Mouse (Mus musculus) left cerebral cortex, adult 18-20 months (tissue): ENCODE results near the gene Sesn3. TPM values are rescaled to one million over a fixed set of nuclear protein-coding genes. Genes with fewer than 3 reads are reported as not detected.

Experiments
- DNase-seq, 2 experiments: peaks; one replicate each; pipeline ENCODE4 v3.0.0; 2021 to 2022; ENCODE audit warnings: low spot score in 2 of 2, mixed read lengths in 1 of 2
- total RNA-seq, 2 experiments: library from RNA; stranded (reverse); gene quantifications; 2 replicates each; pipeline ENCODE4 v1.2.3; 2021

The Sesn3 gene
- total RNA-seq, 2 experiments from 2014 or later: 109 to 141 TPM

DNA sequence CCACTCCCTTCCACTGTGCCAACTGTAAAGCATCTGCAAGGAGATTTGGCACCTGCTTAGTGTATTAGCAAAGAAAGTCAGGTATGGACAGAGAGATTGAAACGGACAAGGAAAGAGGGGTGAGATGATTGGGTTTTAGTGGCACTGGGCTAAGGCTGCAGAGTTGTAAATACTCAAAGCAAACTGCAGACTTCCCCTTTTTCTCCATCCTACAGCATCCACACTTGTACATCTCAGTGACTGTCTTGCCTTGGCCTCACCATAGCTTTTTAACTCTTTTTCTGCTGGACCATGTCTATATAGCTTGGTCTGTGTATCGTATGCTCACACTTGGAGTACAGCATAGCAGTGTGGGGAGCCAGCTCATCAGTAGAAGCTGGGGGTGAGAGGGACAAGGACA is 75.9 kb downstream of the Sesn3 start:
- no peak for DNase-seq

- no peak for DNase-seq
These were observed 77.5 kb downstream of the Sesn3 start for GRCm38 (mm10) chr9:14352337-14352736.

- no peak for DNase-seq
These were observed 80.0 kb downstream of the Sesn3 start for GRCm38 (mm10) chr9:14354852-14355251.

GRCm38 (mm10) chr9:14357033-14357432 is 82.2 kb downstream of the Sesn3 start:
- no peak for DNase-seq

DNA sequence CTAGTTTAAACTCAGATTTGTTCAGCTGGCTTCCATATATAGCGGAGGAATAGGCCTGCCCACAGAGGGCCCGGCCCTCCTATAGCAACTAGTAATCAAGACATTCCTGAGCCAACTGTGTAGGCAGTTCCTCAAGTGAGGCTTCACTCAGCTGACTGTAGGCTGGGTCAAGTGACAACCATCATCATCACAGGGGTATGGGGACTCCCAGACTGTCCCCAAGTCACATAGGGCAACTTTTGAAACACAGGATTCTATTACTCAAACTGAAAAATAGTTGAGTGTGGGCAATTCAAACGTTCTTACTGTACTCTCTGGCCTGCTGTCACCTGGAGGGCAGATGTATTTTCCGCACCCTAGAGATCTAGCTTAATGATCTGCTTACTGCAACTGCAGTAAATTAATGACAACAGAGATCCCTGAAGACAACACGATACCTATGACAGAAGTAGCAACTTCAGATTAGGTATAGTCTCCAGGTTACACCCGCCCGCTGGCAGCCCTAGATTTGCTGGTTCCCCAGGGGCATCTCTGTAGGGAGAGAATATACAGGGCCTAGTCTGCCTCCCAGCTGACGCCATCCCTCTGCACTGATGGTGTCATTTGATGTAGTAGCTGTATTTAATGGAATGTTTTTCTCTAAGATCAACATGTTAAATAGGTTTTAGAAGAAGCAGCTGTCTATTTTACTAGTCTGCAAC is 87.4 kb downstream of the Sesn3 start:
- no peak for DNase-seq

DNA sequence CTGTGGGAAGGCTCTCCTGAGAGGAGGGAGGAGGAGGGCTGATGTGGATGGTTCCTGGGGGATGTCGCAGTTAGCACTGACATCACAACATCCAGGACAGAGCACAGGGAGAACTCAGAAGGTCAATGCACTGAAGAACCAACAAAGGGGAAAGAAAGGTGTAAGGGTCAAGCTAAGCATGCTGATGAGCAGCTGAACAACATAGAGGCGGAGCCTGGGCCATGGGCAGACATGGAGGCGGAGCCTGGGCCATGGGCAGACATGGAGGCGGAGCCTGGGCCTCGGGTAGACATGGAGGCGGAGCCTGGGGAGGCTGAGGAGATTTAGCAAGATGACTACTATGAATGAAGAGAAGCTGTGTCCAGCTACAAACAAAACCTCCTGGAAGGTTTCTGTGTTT is 88.7 kb downstream of the Sesn3 start:
- DNase-seq: no peak

DNA sequence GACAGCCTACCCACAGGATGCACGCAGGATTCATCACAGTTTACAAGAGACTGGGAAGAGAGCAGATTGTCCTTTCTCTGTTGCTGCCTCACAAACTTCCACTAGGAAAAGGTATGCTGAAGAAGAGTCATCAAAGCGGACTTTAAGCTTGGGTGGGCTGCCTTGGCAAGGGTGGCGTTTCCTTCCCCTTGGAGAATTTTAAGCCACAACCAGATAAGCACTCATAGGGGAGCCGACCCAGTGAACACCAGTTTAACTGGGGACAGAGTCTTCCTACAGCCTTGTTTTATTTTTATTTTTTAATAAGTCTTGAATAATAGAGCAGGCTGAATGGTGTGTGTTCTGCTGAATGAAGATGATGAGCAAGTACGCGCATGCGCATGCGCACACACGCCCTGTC is 89.9 kb downstream of the Sesn3 start:
- DNase-seq: no peak

GRCm38 (mm10) chr9:14365481-14366125 is 90.7 kb downstream of the Sesn3 start:
- DNase-seq: no peak

DNA sequence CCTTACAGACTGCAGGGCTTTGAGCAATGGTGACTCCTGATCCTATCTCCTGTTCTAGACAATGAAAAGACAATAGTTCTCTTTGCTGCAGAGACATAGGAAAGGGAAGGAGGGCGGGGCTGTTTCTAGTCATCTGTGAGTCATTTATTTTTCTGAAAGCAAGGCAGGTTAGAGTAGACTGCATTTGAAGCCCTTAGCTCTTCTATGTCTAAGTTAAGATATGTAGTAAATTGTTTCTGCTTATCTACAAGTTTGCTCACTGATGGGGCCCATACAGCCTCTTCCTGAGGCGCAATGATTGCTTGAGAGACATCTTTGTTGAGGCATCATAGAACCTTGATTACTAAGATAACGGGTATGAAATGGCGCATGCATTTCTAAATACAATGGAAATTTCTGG is 93.0 kb downstream of the Sesn3 start:
- DNase-seq: no peak

GRCm38 (mm10) chr9:14369271-14369670 is 94.4 kb downstream of the Sesn3 start:
- no peak for DNase-seq

GRCm38 (mm10) chr9:14372440-14372839 is 97.6 kb downstream of the Sesn3 start:
- DNase-seq: no peak

- DNase-seq: peak; percentile 25 to 48
These were observed 101.3 kb downstream of the Sesn3 start for GRCm38 (mm10) chr9:14376149-14376548.

GRCm38 (mm10) chr9:14378151-14378550 is 103.3 kb downstream of the Sesn3 start:
- DNase-seq: no peak

DNA sequence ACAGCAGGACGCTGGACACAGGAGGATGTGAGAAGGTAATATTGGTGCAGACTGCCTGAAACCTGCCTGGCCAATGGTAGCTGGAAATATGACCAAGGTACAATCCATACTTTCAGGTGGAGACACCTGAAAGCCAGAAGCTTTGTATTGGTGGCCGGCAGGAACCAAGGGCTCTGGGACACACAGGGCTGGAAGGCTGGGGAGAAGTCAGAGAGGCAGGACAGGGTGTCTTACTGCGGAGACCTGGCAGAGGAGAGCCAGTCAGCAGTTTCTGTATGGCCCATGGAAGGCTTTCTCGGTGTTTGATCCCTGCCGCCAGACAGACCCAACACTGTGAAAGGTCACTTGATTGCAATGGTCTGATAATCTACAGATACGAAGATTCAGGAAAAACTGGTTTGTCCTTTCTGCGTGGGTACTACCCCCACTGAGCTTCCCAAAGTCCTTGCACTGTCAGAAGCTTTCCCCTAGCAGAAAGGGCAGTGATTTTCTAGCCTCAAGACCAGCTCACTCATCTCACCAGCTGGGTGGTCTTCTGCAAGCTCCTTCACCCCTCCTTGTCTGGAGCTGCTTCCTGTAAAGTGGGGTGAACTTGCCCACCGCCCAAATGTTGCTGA is 105.0 kb downstream of the Sesn3 start:
- no peak for DNase-seq

DNA sequence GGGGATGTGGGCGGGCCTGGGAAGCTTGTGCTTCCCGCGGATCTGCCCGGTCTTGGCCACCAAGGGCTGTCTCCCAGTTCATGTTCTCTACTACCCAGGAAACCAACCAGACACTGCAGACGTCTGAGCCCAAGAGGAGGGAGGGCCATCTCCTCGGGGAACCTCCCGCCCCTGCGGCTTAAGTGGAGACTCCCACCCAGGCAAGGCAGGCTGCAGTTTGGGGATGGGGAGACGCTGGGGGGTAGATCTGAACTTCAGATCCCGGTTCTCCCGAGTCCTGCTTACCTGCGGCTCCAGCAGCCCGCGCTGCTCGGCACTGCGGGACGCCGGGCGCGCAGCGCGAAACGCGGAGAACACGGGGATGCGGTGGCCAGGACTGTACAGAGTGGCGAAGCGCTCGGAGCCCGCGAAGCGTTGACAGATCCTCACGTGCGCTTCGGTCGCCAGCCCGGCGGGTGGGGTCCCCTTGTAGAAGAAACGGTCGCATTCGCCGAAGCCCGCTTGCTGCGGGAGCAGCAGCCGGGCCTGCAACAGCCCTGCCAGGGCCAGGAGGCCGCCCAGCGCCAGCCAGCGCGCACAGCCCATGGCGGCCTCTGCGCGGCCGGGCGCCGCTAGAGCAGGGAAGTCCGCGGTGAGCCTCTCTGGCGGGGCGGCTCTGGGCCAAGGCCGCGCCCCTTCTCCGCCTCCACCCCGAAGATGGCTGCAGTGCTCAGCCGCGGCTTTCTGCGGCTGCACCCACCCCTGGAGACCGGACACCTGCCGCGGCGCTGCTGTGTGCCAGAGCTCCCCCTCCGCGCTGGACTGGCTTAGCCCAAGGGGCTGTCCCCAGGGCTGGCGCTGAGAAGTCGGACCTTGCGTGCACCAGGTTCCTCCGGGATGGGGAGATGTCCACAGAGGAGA is 105.8 kb downstream of the Sesn3 start:
- peak; percentile 73 to 83 for DNase-seq

GRCm38 (mm10) chr9:14381353-14382055 is 106.6 kb downstream of the Sesn3 start, which contains the start of gene Endod1:
TSS of gene Endod1 (minus strand) at chr9:14381507.
- peak in 1 of 2 experiments; percentile 23 for DNase-seq

- DNase-seq: no peak
These were observed 107.5 kb downstream of the Sesn3 start for GRCm38 (mm10) chr9:14382256-14382791.
